Mouse (Mus musculus): ENCODE data around the gene Ifit1. TPM values are rescaled to one million over a fixed set of nuclear protein-coding genes. Genes with fewer than 3 reads are reported as not detected.
"Not testable (repeated sequence)": the region's sequence is repeated elsewhere in the genome, so short reads cannot be mapped to it uniquely, and the experiment has no call there.

The Ifit1 gene
- polyA plus RNA-seq (2015; fragmentation: Nextera tagmentation; extraction: Ambion mirVana) = 21.5 and 27.1 TPM in 2 replicates

GRCm38 (mm10) chr19:34640623-34641022 is at the start of gene Ifit1, which contains the start of gene Ifit1bl2:
TSS of gene Ifit1 (plus strand) at chr19:34640871.
TSS of gene Ifit1bl2 (minus strand) at chr19:34640743.
- DNase-seq (ENCODE audit: low spot score) = peak; percentile 39

GRCm38 (mm10) chr19:34593456-34593855 is 47.2 kb upstream of the Ifit1 start:
- no peak for DNase-seq (ENCODE audit: low spot score)

- not testable (repeated sequence) for DNase-seq (ENCODE audit: low spot score)
Observed at GRCm38 (mm10) chr19:34594523-34594922, 46.1 kb upstream of the Ifit1 start.

DNA sequence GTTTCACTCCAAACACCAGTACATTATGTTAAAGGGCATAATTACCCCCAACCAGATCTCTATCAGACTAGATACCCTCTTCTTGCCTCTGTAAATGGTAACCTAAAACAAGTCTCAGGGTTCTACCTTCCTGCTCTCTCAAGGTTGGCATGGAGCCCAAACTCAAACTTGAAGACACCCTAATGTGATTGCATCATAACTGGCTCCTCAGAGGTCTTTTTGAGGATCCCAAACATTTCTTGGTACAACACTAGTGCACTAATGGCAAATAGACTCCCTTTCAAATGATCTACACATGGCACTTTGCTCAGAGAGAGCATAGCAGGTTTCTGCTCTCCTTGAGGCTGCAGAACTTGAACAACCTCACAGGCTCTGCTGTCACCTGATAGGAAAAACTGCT is 43.9 kb upstream of the Ifit1 start:
- no peak for DNase-seq (ENCODE audit: low spot score)

GRCm38 (mm10) chr19:34598341-34598740 is 42.3 kb upstream of the Ifit1 start:
- no peak for DNase-seq (ENCODE audit: low spot score)

DNA sequence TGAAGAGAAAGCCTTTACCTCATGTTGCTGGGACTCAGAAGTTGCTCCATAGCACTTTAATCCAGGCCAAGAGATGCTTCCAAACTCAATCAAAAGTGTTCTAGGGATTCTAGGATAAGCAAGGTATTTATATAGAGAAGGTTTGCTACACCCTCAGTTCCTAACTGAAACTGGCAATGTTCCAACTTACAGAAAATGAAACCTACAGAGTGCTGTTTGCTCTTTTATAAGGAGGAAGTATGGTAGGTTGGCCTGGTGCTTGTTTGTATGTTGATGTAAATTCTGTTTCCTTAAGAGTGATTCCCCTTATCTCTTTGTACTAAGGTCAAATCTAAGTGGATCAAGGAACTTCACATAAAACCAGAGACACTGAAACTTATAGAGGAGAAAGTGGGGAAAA is 41.4 kb upstream of the Ifit1 start:
- not testable (repeated sequence) for DNase-seq (ENCODE audit: low spot score)

- DNase-seq (ENCODE audit: low spot score) = not testable (repeated sequence)
Observed at GRCm38 (mm10) chr19:34601888-34602287, 38.8 kb upstream of the Ifit1 start, which contains the start of gene Ifit1bl1. TSS of gene Ifit1bl1 (minus strand) at chr19:34601956.

DNA sequence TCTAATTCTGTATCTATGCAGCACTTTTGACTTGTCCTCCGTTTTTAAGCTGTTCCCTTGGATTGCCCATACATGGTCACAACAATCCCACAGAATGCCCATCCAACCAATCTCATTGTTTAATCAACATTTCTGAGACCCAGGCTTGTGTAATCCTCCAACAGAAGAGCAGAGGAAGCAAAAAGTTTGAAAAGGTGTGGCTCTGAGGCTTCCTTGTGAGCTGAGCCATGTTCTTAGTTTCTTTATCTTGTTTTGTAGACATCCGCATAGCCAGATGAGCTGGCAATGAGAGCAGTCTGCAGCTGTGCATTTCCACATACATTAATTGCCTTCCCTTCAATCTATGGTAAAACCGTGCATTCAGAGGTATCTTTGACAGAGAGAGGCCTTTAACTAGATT is 35.2 kb upstream of the Ifit1 start:
- no peak for DNase-seq (ENCODE audit: low spot score)

DNA sequence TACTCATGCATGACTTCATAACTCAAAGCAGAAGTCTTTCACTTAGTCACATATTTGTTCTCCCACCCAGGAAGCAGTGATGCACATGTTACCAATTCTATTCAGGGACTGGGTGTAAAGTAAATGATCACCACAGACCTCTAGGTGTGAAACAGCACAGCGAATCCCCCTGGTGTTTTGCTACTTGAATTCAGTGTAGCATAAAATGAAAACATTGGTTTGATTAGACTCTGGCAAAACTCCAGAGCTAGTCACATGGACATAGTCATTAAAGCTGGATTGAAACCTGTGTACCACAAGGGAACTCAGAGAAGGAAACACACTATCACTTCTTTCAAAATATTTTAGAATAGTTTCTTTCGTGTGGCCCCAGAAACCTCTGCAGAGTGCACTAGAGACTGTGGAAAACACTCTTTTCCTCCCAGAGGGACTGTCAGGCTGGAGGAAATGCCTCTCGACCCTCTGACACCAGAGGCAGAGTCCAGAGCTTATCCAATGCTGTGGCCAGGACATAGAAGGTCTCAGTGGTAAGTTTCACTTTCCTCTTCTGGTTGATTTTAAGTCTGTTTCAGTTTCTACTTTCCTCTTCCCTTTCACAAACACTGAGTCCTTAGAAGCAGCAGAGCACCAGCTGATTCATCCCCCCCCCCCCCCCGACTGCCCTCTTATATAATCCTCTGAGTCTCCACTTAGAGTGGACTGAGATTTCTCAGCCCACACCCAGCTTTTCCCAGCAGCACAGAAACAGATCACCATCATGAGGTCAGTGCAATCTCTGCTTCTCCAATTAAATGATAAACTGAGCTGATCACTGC is 33.2 kb upstream of the Ifit1 start, which contains the start of gene Ifit3b:
Gene Ifit3b (plus strand): TSS at position 734 of the 815 bp plus-strand sequence.
- not testable (repeated sequence) for DNase-seq (ENCODE audit: low spot score)

DNA sequence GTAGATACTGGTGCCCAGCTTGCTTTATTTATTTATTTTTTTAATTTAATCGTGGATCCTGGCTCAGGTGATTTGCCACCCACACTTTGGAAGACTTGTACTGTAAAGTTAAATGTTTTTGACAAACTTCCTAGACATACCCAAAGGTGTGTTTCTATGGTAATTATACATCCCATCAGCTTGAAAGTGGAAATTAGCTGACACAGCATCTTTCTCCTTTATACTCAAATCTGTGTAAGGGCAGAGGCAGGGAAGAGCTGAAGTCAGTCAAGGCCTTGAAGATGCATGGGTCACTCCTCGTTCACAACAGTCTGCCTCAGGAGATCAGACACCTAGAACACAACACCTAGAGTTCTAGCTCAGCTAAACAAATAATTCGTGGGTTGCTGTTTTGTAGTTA is 30.6 kb upstream of the Ifit1 start:
- not testable (repeated sequence) for DNase-seq (ENCODE audit: low spot score)

DNA sequence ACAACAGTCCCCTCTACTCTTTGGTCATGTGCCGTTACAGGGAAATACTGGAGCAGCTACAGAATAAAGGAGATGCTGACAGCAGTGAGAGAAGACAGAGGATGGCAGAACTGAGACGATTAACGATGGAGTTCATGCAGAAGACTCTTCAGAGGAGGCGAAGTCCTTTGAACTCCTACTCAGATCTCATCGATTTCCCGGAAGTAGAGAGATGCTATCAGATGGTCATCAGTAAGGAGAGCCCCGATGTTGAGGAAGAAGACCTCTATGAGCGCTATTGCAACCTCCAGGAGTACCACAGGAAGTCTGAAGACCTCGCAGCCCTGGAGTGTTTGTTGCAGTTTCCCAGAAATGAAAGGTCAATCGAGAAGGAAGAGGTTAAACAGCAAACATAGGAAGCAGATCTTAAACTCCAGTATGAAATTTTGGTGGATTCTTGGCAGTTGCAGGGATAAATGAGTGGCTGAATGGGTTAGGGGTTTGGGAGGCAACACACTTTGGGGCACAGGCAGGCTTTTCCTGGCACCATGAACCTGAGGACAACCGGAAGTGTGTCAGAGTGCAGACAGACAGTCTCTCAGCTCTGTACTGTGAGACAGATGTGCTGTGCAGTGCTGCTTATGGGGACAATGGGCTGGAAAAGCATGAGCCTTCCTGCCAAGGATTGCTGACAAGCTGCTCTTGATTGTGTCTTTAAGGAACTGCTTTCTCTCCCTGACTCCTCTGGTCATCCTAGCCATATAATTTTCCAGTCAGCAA is 28.2 kb upstream of the Ifit1 start:
- not testable (repeated sequence) for DNase-seq (ENCODE audit: low spot score)

DNA sequence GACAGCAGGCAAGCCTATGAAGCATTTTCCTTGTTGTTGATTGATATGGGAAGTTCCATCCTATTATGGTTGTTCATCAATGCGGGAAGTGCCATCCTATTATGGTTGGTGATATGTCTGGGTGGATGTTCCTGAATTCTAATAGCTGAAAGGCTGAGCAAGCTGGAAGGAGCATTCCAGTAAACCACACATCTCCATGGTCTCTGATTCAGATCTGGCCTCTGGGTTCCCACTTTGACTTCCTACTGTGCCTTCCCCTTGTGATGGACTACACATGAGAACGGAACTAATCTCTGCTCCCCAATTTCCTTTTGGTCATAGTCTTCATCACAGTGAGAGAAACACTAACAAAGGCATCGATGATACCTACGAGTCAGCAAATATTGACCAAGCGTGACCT is 19.8 kb upstream of the Ifit1 start:
- no peak for DNase-seq (ENCODE audit: low spot score)

DNA sequence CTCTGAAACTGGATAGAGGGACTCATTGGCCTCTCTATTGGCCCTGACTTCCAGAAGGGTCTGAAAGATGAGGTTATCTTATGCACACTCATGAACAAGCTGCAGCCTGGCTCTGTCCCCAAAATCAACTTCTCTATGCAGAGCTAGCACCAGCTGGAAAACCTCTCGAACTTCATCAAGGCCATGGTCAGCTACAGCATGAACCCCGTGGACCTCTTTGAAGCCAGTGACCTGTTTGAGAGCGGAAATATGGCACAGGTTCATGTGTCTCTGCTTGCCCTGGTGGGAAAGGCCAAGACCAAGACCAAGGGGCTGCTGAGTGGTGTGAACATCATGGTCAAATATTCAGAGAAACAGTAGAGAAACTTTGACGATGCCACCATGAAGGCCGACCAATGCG is 16.9 kb upstream of the Ifit1 start:
- no peak for DNase-seq (ENCODE audit: low spot score)

GRCm38 (mm10) chr19:34624663-34625062 is 16.0 kb upstream of the Ifit1 start:
- no peak for DNase-seq (ENCODE audit: low spot score)

DNA sequence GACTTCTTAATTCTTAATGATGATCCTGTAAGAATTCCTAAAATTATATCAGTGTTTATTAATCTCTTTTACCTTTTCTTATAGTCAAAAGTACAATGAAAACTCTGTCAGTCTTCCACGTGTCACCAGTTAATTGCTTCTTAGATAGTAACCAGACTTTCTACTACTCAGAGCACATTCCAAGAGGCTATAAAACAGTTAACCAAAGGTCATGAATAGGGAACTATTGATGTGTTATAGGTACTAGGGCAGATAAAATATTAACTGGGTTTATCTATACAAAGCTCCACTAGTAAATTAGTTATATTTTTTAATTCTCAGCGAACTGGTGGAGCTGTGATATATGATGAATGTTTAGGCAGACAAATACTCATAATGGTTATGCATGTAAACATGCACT is 13.2 kb upstream of the Ifit1 start:
- DNase-seq (ENCODE audit: low spot score) = no peak

GRCm38 (mm10) chr19:34631487-34631886 is 9.2 kb upstream of the Ifit1 start:
- no peak for DNase-seq (ENCODE audit: low spot score)

DNA sequence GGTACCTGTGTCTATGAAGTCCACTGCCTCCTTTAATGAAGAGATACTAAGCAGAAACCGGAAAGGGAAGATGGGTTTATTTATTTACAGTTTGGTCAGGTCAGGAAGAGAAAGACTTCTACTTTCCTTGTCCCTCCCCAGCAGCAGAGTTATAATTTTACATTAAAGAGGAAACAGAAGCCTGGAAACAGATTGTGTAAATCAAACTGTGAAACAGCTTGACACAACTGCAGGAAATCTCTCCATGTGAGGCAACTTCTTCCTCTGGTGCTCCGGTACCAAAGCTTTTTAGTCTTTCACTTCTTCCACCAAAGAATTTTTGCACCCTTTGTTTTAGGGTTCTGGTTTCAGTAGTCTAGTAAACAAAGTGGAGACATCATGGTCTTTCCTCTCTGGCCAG is 7.2 kb upstream of the Ifit1 start:
- no peak for DNase-seq (ENCODE audit: low spot score)

DNA sequence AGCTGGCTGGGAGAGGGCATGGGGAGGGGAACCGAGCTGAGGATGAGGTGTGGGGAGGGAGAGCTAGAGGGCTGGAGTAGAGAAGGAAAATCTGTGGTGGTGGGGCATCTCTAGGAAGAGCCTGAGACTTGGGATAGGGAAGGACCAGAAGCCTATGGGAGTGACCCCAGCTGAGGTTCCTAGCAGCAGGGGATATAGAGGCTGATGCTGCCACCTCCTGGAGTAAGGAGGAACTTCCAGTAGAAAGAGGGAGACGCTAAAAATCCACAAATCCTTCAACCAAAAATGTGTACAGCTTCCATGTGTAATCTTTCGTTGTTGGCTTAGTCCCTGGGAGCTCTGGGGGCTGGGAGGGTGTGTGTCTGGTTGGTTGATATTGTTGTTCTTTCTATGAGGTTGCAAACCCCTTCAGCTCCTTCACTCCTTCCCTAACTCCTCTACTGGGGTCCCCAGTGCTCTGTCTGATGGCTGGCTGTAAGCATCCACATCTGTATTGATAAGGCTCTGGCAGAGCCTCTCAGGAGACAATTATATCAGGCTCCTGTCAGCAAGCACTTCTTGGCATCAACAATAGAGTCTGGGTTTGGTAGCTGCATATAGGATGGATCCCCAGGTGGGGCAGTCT is 3.6 kb upstream of the Ifit1 start:
- peak; percentile 45 for DNase-seq (ENCODE audit: low spot score)

- DNase-seq (ENCODE audit: low spot score) = no peak
Observed at GRCm38 (mm10) chr19:34642616-34643015, 1.9 kb downstream of the Ifit1 start.

DNA sequence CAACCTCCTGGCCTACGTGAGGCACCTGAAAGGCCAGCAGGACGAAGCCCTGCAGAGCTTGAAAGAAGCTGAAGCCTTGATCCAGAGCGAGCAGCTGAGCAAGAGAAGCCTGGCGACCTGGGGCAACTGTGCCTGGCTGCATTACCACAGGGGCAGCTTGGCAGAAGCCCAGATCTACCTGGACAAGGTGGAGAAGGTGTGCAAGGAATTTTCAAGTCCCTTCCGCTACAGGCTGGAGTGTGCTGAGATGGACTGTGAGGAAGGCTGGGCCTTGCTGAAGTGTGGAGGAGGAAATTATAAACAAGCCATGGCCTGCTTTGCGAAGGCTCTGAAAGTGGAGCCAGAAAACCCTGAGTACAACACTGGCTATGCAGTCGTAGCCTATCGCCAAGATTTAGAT is 7.0 kb downstream of the Ifit1 start:
- not testable (repeated sequence) for DNase-seq (ENCODE audit: low spot score)

DNA sequence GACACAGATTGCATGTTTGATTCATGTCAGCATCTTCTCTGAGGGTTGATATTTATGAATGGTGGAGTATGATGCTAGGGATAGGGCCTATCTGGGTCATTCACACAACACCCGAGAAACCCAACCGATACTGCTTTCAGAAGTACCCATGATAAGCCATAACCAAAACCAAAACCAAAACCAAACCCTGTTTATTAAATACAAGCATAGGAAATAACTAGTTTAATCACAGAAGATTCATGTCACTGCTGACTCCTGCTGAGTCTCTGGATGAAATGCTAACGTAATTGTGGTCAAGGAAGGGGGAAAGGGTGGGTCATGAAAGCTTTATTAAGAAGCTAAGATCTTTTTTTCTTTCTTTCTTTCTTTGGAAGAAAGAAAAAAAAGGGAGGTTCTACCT is 9.6 kb downstream of the Ifit1 start:
- DNase-seq (ENCODE audit: low spot score) = no peak

DNA sequence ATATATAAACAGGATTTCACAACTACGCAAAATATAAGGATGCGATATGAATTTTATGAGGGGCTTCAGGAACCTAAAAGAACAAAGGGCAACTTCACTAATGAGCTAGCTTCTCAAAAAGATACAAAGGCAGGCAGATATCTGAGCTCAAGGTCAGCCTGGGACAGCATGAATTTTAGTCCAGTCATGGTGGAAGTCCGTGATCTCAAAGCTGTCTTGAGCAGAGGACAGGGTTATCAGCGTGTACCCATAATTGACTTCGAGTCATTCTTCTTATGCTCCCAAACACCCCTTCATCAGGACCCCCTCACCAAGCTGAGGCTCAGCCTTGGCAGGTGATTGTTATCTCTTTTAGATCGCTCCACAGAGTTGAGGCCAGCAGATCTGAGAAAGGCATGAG is 10.3 kb downstream of the Ifit1 start:
- DNase-seq (ENCODE audit: low spot score) = no peak

All from thymus, postnatal 0 days (tissue).